In genomic region chr1:106629931-106630682, GRCm38 (mm10) we compare ENCODE assay signal across 8 mouse cellular contexts.
DNase-seq lines count a peak whose midpoint lies in the region; ATAC-seq and TF ChIP-seq lines count a peak whose summit lies in the region.

No protein-coding gene starts in this region.

- no peak overlapping the region for H3K9ac ChIP-seq in liver, adult 2 months (ENCODE audit: low read depth, low read length)
- H3K9ac ChIP-seq in liver, embryonic 12.5 days, result no peak overlapping the region
- H3K9ac ChIP-seq in forebrain, embryonic 14.5 days (ENCODE audit: low read length), result no peak overlapping the region
- no peak overlapping the region for H3K9ac ChIP-seq in limb, embryonic 12.5 days (replicated peaks)
- H3K9ac ChIP-seq in neural tube, embryonic 13.5 days, result no peak overlapping the region

- no peaks in the 10 kb centered on the region for H3K9me3 ChIP-seq in liver, embryonic 12.5 days (replicated peaks)
- no peaks in the 10 kb centered on the region for H3K9me3 ChIP-seq in forebrain, embryonic 14.5 days (replicated peaks; ENCODE audit: control insufficient read depth, low read length)
- no peaks in the 10 kb centered on the region for H3K9me3 ChIP-seq in limb, embryonic 12.5 days
- H3K9me3 ChIP-seq in neural tube, embryonic 13.5 days, result no peaks in the 10 kb centered on the region

- TF ChIP-seq POLR2A in liver, adult 2 months (IDR thresholded peaks at IDR 0.05; ENCODE audit: extremely low read depth, insufficient read depth, low read length), result no peak

- no peaks in the 10 kb centered on the region; the same call in 1 of the 2 replicates for H3K4me1 ChIP-seq in liver, adult 2 months (ENCODE audit: control insufficient read depth, insufficient read depth, low read length)
- peaks cover 17% of the 10 kb centered on the region for H3K4me1 ChIP-seq in liver, embryonic 12.5 days
- peaks cover 14% of the 10 kb centered on the region for H3K4me1 ChIP-seq in forebrain, embryonic 14.5 days (ENCODE audit: control insufficient read depth, insufficient read depth, low read length)
- peaks cover 30% of the 10 kb centered on the region for H3K4me1 ChIP-seq in limb, embryonic 12.5 days (replicated peaks)
- peaks cover 23% of the 10 kb centered on the region for H3K4me1 ChIP-seq in neural tube, embryonic 13.5 days (replicated peaks)

- H3K27me3 ChIP-seq in liver, adult 2 months (ENCODE audit: control insufficient read depth, insufficient read depth, low read length), result no peaks in the 10 kb centered on the region
- H3K27me3 ChIP-seq in liver, embryonic 12.5 days (replicated peaks), result no peaks in the 10 kb centered on the region
- H3K27me3 ChIP-seq in forebrain, embryonic 14.5 days (replicated peaks; ENCODE audit: control insufficient read depth, insufficient read depth, low read length), result no peaks in the 10 kb centered on the region
- no peaks in the 10 kb centered on the region for H3K27me3 ChIP-seq in limb, embryonic 12.5 days
- H3K27me3 ChIP-seq in neural tube, embryonic 13.5 days, result no peaks in the 10 kb centered on the region

- H3K36me3 ChIP-seq in liver, adult 2 months (ENCODE audit: control insufficient read depth, insufficient read depth, low read length), result no peaks in the 10 kb centered on the region
- no peaks in the 10 kb centered on the region for H3K36me3 ChIP-seq in liver, embryonic 12.5 days
- H3K36me3 ChIP-seq in forebrain, embryonic 14.5 days (ENCODE audit: control insufficient read depth, insufficient read depth, low read length), result no peaks in the 10 kb centered on the region
- H3K36me3 ChIP-seq in limb, embryonic 12.5 days, result no peaks in the 10 kb centered on the region
- H3K36me3 ChIP-seq in neural tube, embryonic 13.5 days, result no peaks in the 10 kb centered on the region

- no peak for TF ChIP-seq CTCF in liver, adult 2 months (IDR thresholded peaks at IDR 0.05; ENCODE audit: low read depth, low read length)

- H3K4me3 ChIP-seq in liver, adult 2 months (ENCODE audit: insufficient read depth, low read depth, low read length), result no peak overlapping the region
- no peak overlapping the region for H3K4me3 ChIP-seq in liver, embryonic 12.5 days
- H3K4me3 ChIP-seq in forebrain, embryonic 14.5 days (ENCODE audit: low read depth, low read length), result no peak overlapping the region
- H3K4me3 ChIP-seq in limb, embryonic 12.5 days (replicated peaks), result no peak overlapping the region
- H3K4me3 ChIP-seq in neural tube, embryonic 13.5 days, result no peak overlapping the region

- ATAC-seq in liver, embryonic 12.5 days, result no peak
- ATAC-seq in forebrain, embryonic 14.5 days, result peak; percentile 77
- ATAC-seq in limb, embryonic 12.5 days (ENCODE audit: insufficient number of reproducible peaks, insufficient read depth, low FRiP score, low TSS enrichment, low read depth), result peak; percentile 72; the same call in 1 of the 2 replicates
- peak; percentile 60; the same call in 1 of the 2 replicates for ATAC-seq in neural tube, embryonic 13.5 days (ENCODE audit: low read depth)

- H3K4me2 ChIP-seq in liver, embryonic 12.5 days, result no peak overlapping the region
- H3K4me2 ChIP-seq in forebrain, embryonic 14.5 days (ENCODE audit: low read length), result no peak overlapping the region
- 0 out of 2 replicates have a peak overlapping the region, but pooled peaks have one; percentile 4 for H3K4me2 ChIP-seq in limb, embryonic 12.5 days
- no peak overlapping the region for H3K4me2 ChIP-seq in neural tube, embryonic 13.5 days

- 0 out of 2 replicates have a peak overlapping the region, but pooled peaks have one; percentile 19 for H3K27ac ChIP-seq in liver, adult 2 months (replicated peaks; ENCODE audit: insufficient read depth, low read depth, low read length)
- H3K27ac ChIP-seq in liver, embryonic 12.5 days, result no peak overlapping the region
- H3K27ac ChIP-seq in forebrain, embryonic 14.5 days (ENCODE audit: low read depth, low read length), result no peak overlapping the region
- 0 out of 2 replicates have a peak overlapping the region, but pooled peaks have one; percentile 41 for H3K27ac ChIP-seq in limb, embryonic 12.5 days
- H3K27ac ChIP-seq in neural tube, embryonic 13.5 days (replicated peaks), result peak overlapping the region; percentile 65

- WGBS in liver, adult 2 months, result 61% methylated on average over 4 of the region's 4 CpGs
- WGBS in liver, embryonic 12.5 days (ENCODE audit: insufficient replicate concordance), result 38% methylated on average over 4 of the region's 4 CpGs
- WGBS in forebrain, embryonic 14.5 days, result 25% methylated on average over 4 of the region's 4 CpGs
- WGBS in limb, embryonic 12.5 days, result 16% methylated on average over 4 of the region's 4 CpGs
- 17% methylated on average over 4 of the region's 4 CpGs for WGBS in neural tube, embryonic 13.5 days

- peak; percentile 25 for DNase-seq in liver, adult 2 months (ENCODE audit: extremely low read depth, low read depth, low spot score)
- DNase-seq in forebrain, embryonic 14.5 days (ENCODE audit: low spot score), result peak; percentile 59
- peak; percentile 51 for DNase-seq in heart, postnatal 4 days
- no peak for DNase-seq in cerebellum, postnatal 4 days (ENCODE audit: low spot score in 2 of 2)
- DNase-seq in cerebellum, postnatal 10 days, result no peak

- H3K79me2 ChIP-seq in liver, adult 2 months (ENCODE audit: control insufficient read depth, insufficient read depth, low read length), result no peaks in the 10 kb centered on the region

Comparison
In these comparisons a context has a peak if more than half of its experiments do, and no peak if none do; other contexts are left out.
1. H3K27ac ChIP-seq: peak in liver, adult 2 months (single experiment), limb, embryonic 12.5 days (single experiment) and neural tube, embryonic 13.5 days (single experiment); none in liver, embryonic 12.5 days (single experiment) and forebrain, embryonic 14.5 days (single experiment).
2. DNase-seq: peak in liver, adult 2 months (single experiment), forebrain, embryonic 14.5 days (single experiment) and heart, postnatal 4 days (single experiment); none in cerebellum, postnatal 4 days (0 of 2) and cerebellum, postnatal 10 days (0 of 2).